Mouse (Mus musculus) brain, embryonic 14.5 days (tissue): ENCODE measurements at regions not wholly inside any gene's neighbourhood (a gene's known extent, or its start where the extent isn't known, plus 50 kb on each side); places are given as distances from the start of the nearest gene placed in this dataset.

Experiments used
- CTCF ChIP-seq: fragments of 200-500 bp; IDR thresholded peaks from 2 replicates; pipeline ENCODE4 v1.5.1; 2012; ENCODE audit warnings: inconsistent platforms, mild to moderate bottlenecking, moderate library complexity, borderline replicate concordance; ENCODE audit not compliant: insufficient read depth, insufficient read length; ENCODE audit errors: extremely low read depth
- POLR2A ChIP-seq: fragments of 200-500 bp; IDR thresholded peaks from 2 replicates; pipeline ENCODE4 v1.6.1; 2012; ENCODE audit warnings: mild to moderate bottlenecking, inconsistent platforms, borderline replicate concordance; ENCODE audit not compliant: poor library complexity, insufficient read depth, insufficient read length, severe bottlenecking; ENCODE audit errors: extremely low read depth

- TF ChIP-seq POLR2A (no peak), CTCF (no peak)
Observed at GRCm38 (mm10) chr4:23602294-23602932, 893.8 kb upstream of the Mms22l start.
